Mouse (Mus musculus) embryonic facial prominence, embryonic 10.5 days (tissue): Measurements from ENCODE around the gene Pitpnm3. TPM values are rescaled to one million over a fixed set of nuclear protein-coding genes. Genes with fewer than 3 reads are reported as not detected.

Experiments
- DNase-seq: peaks from one replicate; pipeline ENCODE4 v3.0.0-alpha.2; 2017; ENCODE audit warnings: low spot score
- H3K27ac ChIP-seq: fragments of 300-500 bp; sonication (generic); replicated peaks from 2 replicates; pipeline ENCODE4 v1.5.1; 2016; ENCODE audit warnings: mild to moderate bottlenecking
- H3K27me3 ChIP-seq: fragments of 300-500 bp; sonication (generic); replicated peaks from 2 replicates; pipeline ENCODE4 v1.6.1; 2016; ENCODE audit warnings: low read depth, mild to moderate bottlenecking; ENCODE audit not compliant: poor library complexity, severe bottlenecking
- H3K36me3 ChIP-seq: fragments of 300-500 bp; sonication (generic); replicated peaks from 2 replicates; pipeline ENCODE4 v1.6.1; 2016; ENCODE audit warnings: mild to moderate bottlenecking, moderate library complexity
- H3K4me1 ChIP-seq: fragments of 300-500 bp; sonication (generic); 2 replicates; pipeline ENCODE4 v1.6.1; 2016
- H3K4me3 ChIP-seq: fragments of 300-500 bp; sonication (generic); 2 replicates; pipeline ENCODE4 v1.5.1; 2016; ENCODE audit warnings: mild to moderate bottlenecking, moderate library complexity
- H3K9me3 ChIP-seq: fragments of 300-500 bp; sonication (generic); 2 replicates; pipeline ENCODE4 v1.6.1; 2016; ENCODE audit warnings: mild to moderate bottlenecking
- WGBS: fragments of 180-500 bp; shearing (Covaris S2); methylation state at CpG from one replicate; pipeline ENCODE4 v1.1.7; 2016; 5-methylcytosine and 5-hydroxymethylcytosine counted together
- polyA plus RNA-seq: library from polyadenylated mRNA; unstranded; fragments of >200 nt; fragmentation: Nextera tagmentation; extraction: Ambion mirVana; gene quantifications from 2 replicates; pipeline ENCODE4 v1.2.1, GENCODE M21; 2016

Gene Pitpnm3
- polyA plus RNA-seq, 1 experiment from 2014 or later, result 0.24 TPM

- Histone ChIP-seq H3K27ac (no peak overlapping the region), H3K27me3 (no peaks in the 10 kb centered on the region), H3K4me1 (peaks cover 11% of the 10 kb centered on the region), H3K4me3 (no peak overlapping the region), H3K9me3 (no peaks in the 10 kb centered on the region), H3K36me3 (peaks cover 76% of the 10 kb centered on the region)
- DNase-seq, result no peak
- 81% methylated on average over 11 of the region's 11 CpGs for WGBS
Observed at GRCm38 (mm10) chr11:72155186-72155980, 19.8 kb upstream of the Pitpnm3 start.

- Histone ChIP-seq H3K27ac (no peak overlapping the region), H3K27me3 (no peaks in the 10 kb centered on the region), H3K4me1 (peaks cover 15% of the 10 kb centered on the region), H3K4me3 (no peak overlapping the region), H3K9me3 (no peaks in the 10 kb centered on the region), H3K36me3 (peaks cover 56% of the 10 kb centered on the region)
- WGBS, result 83% methylated on average over 12 of the region's 12 CpGs
- no peak for DNase-seq
Observed at GRCm38 (mm10) chr11:72153122-72153862, 17.7 kb upstream of the Pitpnm3 start.

GRCm38 (mm10) chr11:72151120-72151519 lies 15.5 kb upstream of the Pitpnm3 start:
- 54% methylated on average over 2 of the region's 2 CpGs for WGBS
- Histone ChIP-seq H3K9me3 (no peaks in the 10 kb centered on the region), H3K27me3 (no peaks in the 10 kb centered on the region), H3K36me3 (peaks cover 35% of the 10 kb centered on the region), H3K4me1 (peaks cover 31% of the 10 kb centered on the region), H3K4me3 (no peak overlapping the region), H3K27ac (peak overlapping the region; percentile 63)
- DNase-seq, result no peak

- Histone ChIP-seq H3K27ac (no peak overlapping the region), H3K27me3 (peaks cover 15% of the 10 kb centered on the region), H3K4me1 (peaks cover 44% of the 10 kb centered on the region), H3K36me3 (peaks cover 3% of the 10 kb centered on the region), H3K9me3 (no peaks in the 10 kb centered on the region), H3K4me3 (no peak overlapping the region)
- 37% methylated on average over 3 of the region's 3 CpGs for WGBS
- no peak for DNase-seq
Observed at GRCm38 (mm10) chr11:72147910-72148309, 12.3 kb upstream of the Pitpnm3 start.

- Histone ChIP-seq H3K4me3 (no peak overlapping the region), H3K27me3 (peaks cover 22% of the 10 kb centered on the region), H3K4me1 (peaks cover 38% of the 10 kb centered on the region), H3K27ac (no peak overlapping the region), H3K36me3 (no peaks in the 10 kb centered on the region), H3K9me3 (no peaks in the 10 kb centered on the region)
- no peak for DNase-seq
- WGBS, result 72% methylated on average over 1 of the region's 1 CpGs
Observed at GRCm38 (mm10) chr11:72145877-72146248, 10.3 kb upstream of the Pitpnm3 start.

GRCm38 (mm10) chr11:72145182-72145876 lies 9.8 kb upstream of the Pitpnm3 start:
- Histone ChIP-seq H3K27me3 (peaks cover 23% of the 10 kb centered on the region), H3K4me3 (no peak overlapping the region), H3K27ac (no peak overlapping the region), H3K4me1 (peaks cover 37% of the 10 kb centered on the region), H3K9me3 (no peaks in the 10 kb centered on the region), H3K36me3 (no peaks in the 10 kb centered on the region)
- DNase-seq, result peak; percentile 45
- WGBS, result 9% methylated on average over 2 of the region's 2 CpGs

- 43% methylated on average over 10 of the region's 10 CpGs for WGBS
- H3K36me3 ChIP-seq, result no peaks in the 10 kb centered on the region
- no peak overlapping the region for H3K27ac ChIP-seq
- peaks cover 41% of the 10 kb centered on the region for H3K27me3 ChIP-seq
- DNase-seq, result peak; percentile 32
- H3K9me3 ChIP-seq, result no peaks in the 10 kb centered on the region
- peaks cover 29% of the 10 kb centered on the region for H3K4me1 ChIP-seq
- H3K4me3 ChIP-seq, result no peak overlapping the region
Observed at GRCm38 (mm10) chr11:72142889-72143288, 7.3 kb upstream of the Pitpnm3 start.

GRCm38 (mm10) chr11:72140198-72140597 lies 4.6 kb upstream of the Pitpnm3 start:
- 78% methylated on average over 6 of the region's 6 CpGs for WGBS
- H3K27ac ChIP-seq, result no peak overlapping the region
- peaks cover 68% of the 10 kb centered on the region for H3K27me3 ChIP-seq

GRCm38 (mm10) chr11:72136231-72136982 lies 829 bp upstream of the Pitpnm3 start:
- no peaks in the 10 kb centered on the region for H3K36me3 ChIP-seq
- H3K27me3 ChIP-seq, result peaks cover 87% of the 10 kb centered on the region
- no peak overlapping the region for H3K27ac ChIP-seq
- peak overlapping the region; percentile 71 for H3K4me3 ChIP-seq
- DNase-seq, result no peak
- WGBS, result 14% methylated on average over 11 of the region's 11 CpGs
- no peaks in the 10 kb centered on the region for H3K9me3 ChIP-seq
- peaks cover 36% of the 10 kb centered on the region for H3K4me1 ChIP-seq

More at GRCm38 (mm10) chr11:72140198-72140597, 4.6 kb upstream of the Pitpnm3 start:
- H3K9me3 ChIP-seq, result no peaks in the 10 kb centered on the region
- no peak overlapping the region for H3K4me3 ChIP-seq
- H3K4me1 ChIP-seq, result peaks cover 24% of the 10 kb centered on the region
- H3K36me3 ChIP-seq, result no peaks in the 10 kb centered on the region
- no peak for DNase-seq

GRCm38 (mm10) chr11:72134536-72135382 lies 819 bp downstream of the Pitpnm3 start:
- WGBS, result 15% methylated on average over 24 of the region's 24 CpGs
- no peaks in the 10 kb centered on the region for H3K36me3 ChIP-seq
- peaks cover 99% of the 10 kb centered on the region for H3K27me3 ChIP-seq
- peaks cover 44% of the 10 kb centered on the region for H3K4me1 ChIP-seq
- peak overlapping the region; percentile 71; the same call in 1 of the 2 replicates for H3K27ac ChIP-seq
- H3K4me3 ChIP-seq, result peak overlapping the region; percentile 71
- no peaks in the 10 kb centered on the region for H3K9me3 ChIP-seq
- DNase-seq, result peak; percentile 32

- peaks cover 46% of the 10 kb centered on the region for H3K4me1 ChIP-seq
- H3K4me3 ChIP-seq, result no peak overlapping the region
- H3K27me3 ChIP-seq, result peaks cover 88% of the 10 kb centered on the region
- H3K9me3 ChIP-seq, result no peaks in the 10 kb centered on the region
- H3K27ac ChIP-seq, result no peak overlapping the region
- H3K36me3 ChIP-seq, result no peaks in the 10 kb centered on the region
- 76% methylated on average over 10 of the region's 10 CpGs for WGBS
- no peak for DNase-seq
Observed at GRCm38 (mm10) chr11:72133075-72133474, 2.5 kb downstream of the Pitpnm3 start.
